In genomic region chr5:145231367-145231871, GRCm38 (mm10) we compare ENCODE assay signal across 8 mouse cellular contexts. TPM values are rescaled to one million over a fixed set of nuclear protein-coding genes. Genes with fewer than 3 reads are reported as not detected.
DNase-seq lines count a peak whose midpoint lies in the region; ATAC-seq lines count a peak whose summit lies in the region.

TSS of gene Zfp655 (plus strand) at chr5:145231715.

- peaks cover 26% of the 10 kb centered on the region for H3K4me1 ChIP-seq in hindbrain, embryonic 13.5 days (replicated peaks)

- H3K4me3 ChIP-seq in hindbrain, embryonic 13.5 days: peak within 1 kb of the TSS; percentile 99

- WGBS in hindbrain, embryonic 13.5 days: 0% methylated on average over 42 of the region's 42 CpGs

- H3K27ac ChIP-seq in hindbrain, embryonic 13.5 days: peak within 1 kb of the TSS; percentile 94

- H3K4me2 ChIP-seq in hindbrain, embryonic 13.5 days: peak within 1 kb of the TSS; percentile 87

- ATAC-seq in hindbrain, embryonic 13.5 days (ENCODE audit: low FRiP score): peak; percentile 94

- peak; percentile 99 for DNase-seq in NIH3T3 (ENCODE audit: low read depth)
- DNase-seq in cerebellum, postnatal 10 days: peak; percentile 98
- peak; percentile 96 for DNase-seq in frontal cortex, postnatal 14 days (ENCODE audit: low spot score in 2 of 2)
- peak; percentile 92 to 98 for DNase-seq in layer of hippocampus, postnatal 25 days (ENCODE audit: extremely low spot score in 1 of 2, low spot score in 1 of 2)
- DNase-seq in lung, postnatal 25 days (ENCODE audit: low spot score): peak; percentile 98
- peak; percentile 95 for DNase-seq in retina, embryonic 14.5 days (ENCODE audit: low spot score)
- DNase-seq in thymus, postnatal 4 days: peak; percentile 96

- H3K9ac ChIP-seq in hindbrain, embryonic 13.5 days: peak within 1 kb of the TSS; percentile 99

- H3K27me3 ChIP-seq in hindbrain, embryonic 13.5 days: no peaks in the 10 kb centered on the region

- no peaks in the 10 kb centered on the region for H3K9me3 ChIP-seq in hindbrain, embryonic 13.5 days

- H3K36me3 ChIP-seq in hindbrain, embryonic 13.5 days: peaks cover 31% of the 10 kb centered on the region

RNA-seq across cellular contexts. Expression of gene Zfp655, which starts in this region (rescaled TPM):
- 34.6 and 38.3 TPM in 2 replicates for polyA plus RNA-seq in hindbrain, embryonic 13.5 days (2015; fragmentation: Nextera tagmentation; extraction: Ambion mirVana)
- 10 to 100 TPM; 25.7 to 26.7 TPM for total RNA-seq in layer of hippocampus, postnatal 25 days (2021)

Comparison
In these comparisons a context has a peak if more than half of its experiments do, and no peak if none do; other contexts are left out.
1. Peak in every context shown above with its lines: DNase-seq, ATAC-seq, H3K4me3 ChIP-seq and H3K27ac ChIP-seq.